Mouse (Mus musculus): Measurements from ENCODE around the gene Acvr1b.
A peak's percentile ranks its signal among the peaks of the same experiment; 100 is the strongest.

The Acvr1b gene

GRCm38 (mm10) chr15:101173421-101174211 lies at the start of gene Acvr1b:
Gene Acvr1b, plus strand, starts transcription at chr15:101174067.
- DNase-seq (ENCODE audit: low spot score), result peak; percentile 75

- no peak for DNase-seq (ENCODE audit: low spot score)
Measured at GRCm38 (mm10) chr15:101125561-101125960, 48.3 kb upstream of the Acvr1b start.

GRCm38 (mm10) chr15:101126876-101127544 lies 46.9 kb upstream of the Acvr1b start:
- no peak for DNase-seq (ENCODE audit: low spot score)

- DNase-seq (ENCODE audit: low spot score), result no peak
Measured at GRCm38 (mm10) chr15:101128181-101129089, 45.4 kb upstream of the Acvr1b start, which contains the start of gene Acvrl1. Gene Acvrl1, plus strand, starts transcription at chr15:101128522.

GRCm38 (mm10) chr15:101129412-101129811 lies 44.5 kb upstream of the Acvr1b start:
- no peak for DNase-seq (ENCODE audit: low spot score)

GRCm38 (mm10) chr15:101131498-101131897 lies 42.4 kb upstream of the Acvr1b start:
- DNase-seq (ENCODE audit: low spot score), result no peak

- DNase-seq (ENCODE audit: low spot score), result no peak
Measured at GRCm38 (mm10) chr15:101132041-101132440, 41.8 kb upstream of the Acvr1b start.

- DNase-seq (ENCODE audit: low spot score), result no peak
Measured at GRCm38 (mm10) chr15:101132761-101133160, 41.1 kb upstream of the Acvr1b start.

- DNase-seq (ENCODE audit: low spot score), result no peak
Measured at GRCm38 (mm10) chr15:101133993-101134704, 39.7 kb upstream of the Acvr1b start.

GRCm38 (mm10) chr15:101135405-101135804 lies 38.5 kb upstream of the Acvr1b start:
- no peak for DNase-seq (ENCODE audit: low spot score)

GRCm38 (mm10) chr15:101137455-101137854 lies 36.4 kb upstream of the Acvr1b start:
- DNase-seq (ENCODE audit: low spot score), result no peak

- no peak for DNase-seq (ENCODE audit: low spot score)
Measured at GRCm38 (mm10) chr15:101138675-101139074, 35.2 kb upstream of the Acvr1b start.

GRCm38 (mm10) chr15:101139885-101140284 lies 34.0 kb upstream of the Acvr1b start:
- peak; percentile 37 for DNase-seq (ENCODE audit: low spot score)

- DNase-seq (ENCODE audit: low spot score), result no peak
Measured at GRCm38 (mm10) chr15:101140587-101140986, 33.3 kb upstream of the Acvr1b start.

GRCm38 (mm10) chr15:101141061-101141541 lies 32.8 kb upstream of the Acvr1b start:
- peak; percentile 33 for DNase-seq (ENCODE audit: low spot score)

- no peak for DNase-seq (ENCODE audit: low spot score)
Measured at GRCm38 (mm10) chr15:101142672-101143071, 31.2 kb upstream of the Acvr1b start.

- no peak for DNase-seq (ENCODE audit: low spot score)
Measured at GRCm38 (mm10) chr15:101143494-101143893, 30.4 kb upstream of the Acvr1b start.

GRCm38 (mm10) chr15:101144176-101144575 lies 29.7 kb upstream of the Acvr1b start:
- no peak for DNase-seq (ENCODE audit: low spot score)

- no peak for DNase-seq (ENCODE audit: low spot score)
Measured at GRCm38 (mm10) chr15:101144779-101145178, 29.1 kb upstream of the Acvr1b start.

- DNase-seq (ENCODE audit: low spot score), result peak; percentile 71
Measured at GRCm38 (mm10) chr15:101145424-101146099, 28.3 kb upstream of the Acvr1b start.

Data from c-Kit-positive CD71-positive TER-119-positive erythroid progenitor cells, embryonic 14.5 days (primary cell).